Mouse (Mus musculus) ES-E14 (cell line): ENCODE data around the gene Asap2. TPM values are rescaled to one million over a fixed set of nuclear protein-coding genes. Genes with fewer than 3 reads are reported as not detected.

Source experiments
- DNase-seq: peaks from one replicate; pipeline ENCODE4 v3.0.0-alpha.2; 2013; ENCODE audit warnings: low read depth, low spot score
- H3K27ac ChIP-seq: 2 replicates; pipeline ENCODE4 v1.5.1; 2012; ENCODE audit warnings: low read depth, mild to moderate bottlenecking, low read length, moderate library complexity, mixed read lengths; ENCODE audit not compliant: poor library complexity, insufficient read depth, severe bottlenecking
- H3K36me3 ChIP-seq: 2 replicates; pipeline ENCODE4 v1.6.1; 2012; ENCODE audit warnings: mild to moderate bottlenecking, low read length, moderate library complexity, mixed read lengths; ENCODE audit not compliant: control insufficient read depth, poor library complexity, insufficient read depth, severe bottlenecking
- H3K4me1 ChIP-seq, 2 experiments: fragments of 150-350 bp in 1 of 2; sonication (generic) in 1 of 2; 2 replicates each; pipeline ENCODE4 v1.6.1; 2012; ENCODE audit warnings: low read length in 2 of 2, mild to moderate bottlenecking in 1 of 2, mixed read lengths in 1 of 2; ENCODE audit not compliant: control insufficient read depth in 2 of 2, insufficient read depth in 2 of 2, poor library complexity in 1 of 2
- H3K4me3 ChIP-seq, 2 experiments: fragments of 150-350 bp in 1 of 2; sonication (generic) in 1 of 2; 2 replicates each; pipeline ENCODE4 v1.5.1; 2012; ENCODE audit warnings: low read length in 2 of 2, low read depth in 1 of 2, mild to moderate bottlenecking in 1 of 2, mixed read lengths in 1 of 2; ENCODE audit not compliant: insufficient read depth in 1 of 2, poor library complexity in 1 of 2, severe bottlenecking in 1 of 2
- H3K9ac ChIP-seq: 2 replicates; pipeline ENCODE4 v1.6.1; 2012; ENCODE audit warnings: low read depth, mild to moderate bottlenecking, low read length, mixed read lengths; ENCODE audit not compliant: poor library complexity, insufficient read depth, severe bottlenecking
- H3K9me3 ChIP-seq: fragments of 150-350 bp; sonication (generic); 2 replicates; pipeline ENCODE4 v1.6.1; 2012; ENCODE audit warnings: low read depth, mild to moderate bottlenecking, low read length; ENCODE audit not compliant: control insufficient read depth, insufficient read depth
- CHD2 ChIP-seq: IDR thresholded peaks from 2 replicates; pipeline ENCODE4 v1.6.1; 2014; ENCODE audit warnings: mild to moderate bottlenecking, low read depth, low read length, inconsistent platforms
- HCFC1 ChIP-seq: IDR thresholded peaks from 2 replicates; pipeline ENCODE4 v1.6.1; 2012; ENCODE audit warnings: low read length, inconsistent platforms, borderline replicate concordance; ENCODE audit not compliant: insufficient read depth
- MAFK ChIP-seq: IDR thresholded peaks from 2 replicates; pipeline ENCODE4 v1.6.1; 2014; ENCODE audit warnings: mild to moderate bottlenecking, low read depth, low read length, inconsistent platforms; ENCODE audit not compliant: insufficient read depth
- ZC3H11A ChIP-seq: IDR thresholded peaks from 2 replicates; pipeline ENCODE4 v1.6.1; 2012; ENCODE audit warnings: low read depth, mild to moderate bottlenecking, inconsistent platforms, low read length, borderline replicate concordance
- ZNF384 ChIP-seq: IDR thresholded peaks from 2 replicates; pipeline ENCODE4 v1.6.1; 2012; ENCODE audit warnings: low read depth, low read length, inconsistent platforms
- in situ Hi-C, 2 experiments: fragments of 600-800 bp; cut with MboI; formaldehyde crosslinking; loops; one replicate each; pipeline ENCODE4 v1.15.1; 2025; ENCODE audit warnings: low sequenced_read_pairs in 2 of 2, inconsistent platforms in 1 of 2; ENCODE audit not compliant: unreplicated experiment in 2 of 2
- total RNA-seq: library from RNA; depleted of rRNA; stranded (reverse); fragments of 300-350 nt; gene quantifications from 2 replicates; pipeline ENCODE4 v1.2.3, GENCODE M21; 2012

Asap2 gene
- total RNA-seq, 1 experiment = 6.8 TPM

DNA sequence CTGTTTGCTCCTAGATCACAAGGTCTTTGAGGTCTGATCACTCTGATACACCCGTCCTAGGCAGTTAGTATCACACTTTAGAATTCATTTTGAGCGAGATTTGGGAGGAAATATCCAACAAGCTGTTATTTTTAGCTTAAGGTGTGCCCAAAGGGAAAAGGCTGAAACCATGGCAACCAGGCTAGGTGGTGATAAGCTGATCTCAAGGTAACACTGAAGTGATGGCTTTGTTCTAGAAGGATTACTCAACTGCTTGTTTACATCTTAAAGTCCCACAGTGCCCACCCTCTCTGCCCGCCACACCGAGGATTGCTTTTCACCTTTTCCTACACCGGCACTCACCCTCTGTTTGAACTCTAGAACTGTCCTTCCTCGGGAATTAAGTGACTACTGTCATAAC, 299.4 kb downstream of the Asap2 start:
- Histone ChIP-seq H3K9me3 (no peaks in the 10 kb centered on the region), H3K4me1 (peaks cover 0 to 3% of the 10 kb centered on the region in 2 experiments; a peak in 1 of 4 replicates), H3K9ac (no peak overlapping the region), H3K4me3 (no peak overlapping the region), H3K27ac (no peak overlapping the region), H3K36me3 (peaks cover 23% of the 10 kb centered on the region)
- in situ Hi-C loops = no loop called here
- no peak for TF ChIP-seq ZC3H11A
- no peak for DNase-seq

DNA sequence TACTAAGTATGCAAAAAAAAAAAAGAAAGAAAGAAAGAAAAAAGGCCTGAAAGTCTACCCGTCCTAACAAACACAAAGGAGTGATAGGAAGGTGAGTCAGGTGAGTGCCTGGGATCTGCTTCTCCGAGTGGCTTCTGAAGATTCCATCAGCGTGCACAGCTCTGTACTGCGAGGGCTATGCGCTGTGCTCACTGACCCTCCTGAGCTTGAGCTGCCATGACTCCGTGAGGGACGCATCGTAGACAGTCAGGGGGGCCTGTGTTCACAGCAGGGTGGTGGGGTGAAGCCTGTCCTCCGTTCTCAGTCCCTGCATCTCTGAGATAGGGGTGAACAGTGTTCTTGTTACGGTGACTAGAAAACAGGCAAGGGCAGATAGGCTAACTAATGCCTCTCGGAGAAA, 308.6 kb downstream of the Asap2 start:
- TF ChIP-seq CHD2 (no peak), ZNF384 (no peak), MAFK (no peak), ZC3H11A (no peak), HCFC1 (no peak)
- no peak for DNase-seq
- Histone ChIP-seq H3K27ac (no peak overlapping the region), H3K36me3 (peaks cover 56% of the 10 kb centered on the region), H3K4me1 (no peaks in the 10 kb centered on the region), H3K4me3 (no peak overlapping the region), H3K9ac (no peak overlapping the region), H3K9me3 (no peaks in the 10 kb centered on the region)
- in situ Hi-C loops = no loop called here

DNA sequence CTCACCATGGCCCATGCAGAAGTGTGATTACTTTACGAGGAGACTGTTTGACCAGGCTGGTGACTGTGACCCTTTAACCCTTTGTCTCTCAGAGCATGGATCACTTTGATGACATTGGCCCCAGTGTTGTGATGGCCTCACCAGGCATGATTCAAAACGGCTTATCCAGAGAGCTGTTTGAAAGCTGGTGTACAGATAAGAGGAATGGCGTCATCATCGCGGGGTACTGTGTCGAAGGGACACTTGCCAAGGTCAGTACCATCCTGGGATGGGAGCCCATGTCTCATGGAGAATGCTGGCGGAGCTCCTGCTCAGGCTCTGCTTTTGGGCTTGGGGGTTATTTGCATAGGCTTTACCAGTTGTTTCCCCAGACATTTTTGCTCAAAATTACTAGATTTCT, 311.1 kb downstream of the Asap2 start:
- no peak for TF ChIP-seq HCFC1
- TF ChIP-seq MAFK = no peak
- no peak for TF ChIP-seq CHD2
- no peak for TF ChIP-seq ZC3H11A
- TF ChIP-seq ZNF384 = no peak
- no peak overlapping the region for H3K27ac ChIP-seq
- H3K9me3 ChIP-seq = no peaks in the 10 kb centered on the region
- H3K4me3 ChIP-seq = no peak overlapping the region
- peaks cover 50% of the 10 kb centered on the region for H3K36me3 ChIP-seq
- in situ Hi-C loops = no loop called here
- no peak for DNase-seq
- no peak overlapping the region for H3K9ac ChIP-seq
- H3K4me1 ChIP-seq = no peaks in the 10 kb centered on the region

DNA sequence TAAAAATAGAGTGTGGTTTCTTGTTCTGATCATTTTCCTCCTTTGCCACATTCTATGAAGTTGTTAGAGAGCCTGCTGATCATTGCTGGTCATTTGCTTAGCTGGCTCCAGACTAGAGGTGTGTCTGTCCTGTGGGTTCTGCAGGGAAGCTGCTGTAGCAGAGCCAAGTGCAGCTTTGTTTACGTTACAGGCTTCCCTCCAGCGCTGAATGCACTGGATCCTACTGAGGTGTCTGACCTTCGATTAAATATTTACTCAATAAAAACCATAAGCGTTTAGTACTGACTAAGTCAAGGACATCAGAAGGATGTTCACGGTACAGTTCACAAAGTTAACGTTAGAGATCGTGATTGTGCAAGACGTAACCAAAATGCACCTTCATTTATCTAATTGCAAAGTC, 311.7 kb downstream of the Asap2 start:
- Histone ChIP-seq H3K9me3 (no peaks in the 10 kb centered on the region), H3K4me1 (no peaks in the 10 kb centered on the region), H3K36me3 (peaks cover 53% of the 10 kb centered on the region), H3K9ac (no peak overlapping the region), H3K4me3 (no peak overlapping the region), H3K27ac (no peak overlapping the region)
- no peak for DNase-seq
- in situ Hi-C loops = no loop called here
- TF ChIP-seq ZC3H11A = no peak
- TF ChIP-seq ZNF384 = no peak
- no peak for TF ChIP-seq HCFC1
- TF ChIP-seq MAFK = no peak
- no peak for TF ChIP-seq CHD2

- H3K36me3 ChIP-seq = peaks cover 52% of the 10 kb centered on the region
- no peak for DNase-seq
- H3K4me1 ChIP-seq = no peaks in the 10 kb centered on the region
- in situ Hi-C loops = no loop called here
- TF ChIP-seq MAFK = no peak
- no peak for TF ChIP-seq HCFC1
- no peak for TF ChIP-seq CHD2
- no peak for TF ChIP-seq ZNF384
- no peak for TF ChIP-seq ZC3H11A
- H3K4me3 ChIP-seq = no peak overlapping the region
- H3K27ac ChIP-seq = no peak overlapping the region
- H3K9me3 ChIP-seq = no peaks in the 10 kb centered on the region
- H3K9ac ChIP-seq = no peak overlapping the region
Measured at GRCm38 (mm10) chr12:21302361-21302783, 312.1 kb downstream of the Asap2 start.
